Mouse (Mus musculus) spleen, postnatal 10 days (tissue): ENCODE data around the gene Rab7.

Source experiments
- DNase-seq, 2 experiments: peaks; one replicate each; pipeline ENCODE4 v3.0.0; 2021 to 2022; ENCODE audit warnings: low spot score in 2 of 2

Gene Rab7

GRCm38 (mm10) chr6:88044577-88045405 lies at the start of gene Rab7:
Gene Rab7, minus strand, starts transcription at chr6:88045270.
- DNase-seq, result peak; percentile 89 to 95

DNA sequence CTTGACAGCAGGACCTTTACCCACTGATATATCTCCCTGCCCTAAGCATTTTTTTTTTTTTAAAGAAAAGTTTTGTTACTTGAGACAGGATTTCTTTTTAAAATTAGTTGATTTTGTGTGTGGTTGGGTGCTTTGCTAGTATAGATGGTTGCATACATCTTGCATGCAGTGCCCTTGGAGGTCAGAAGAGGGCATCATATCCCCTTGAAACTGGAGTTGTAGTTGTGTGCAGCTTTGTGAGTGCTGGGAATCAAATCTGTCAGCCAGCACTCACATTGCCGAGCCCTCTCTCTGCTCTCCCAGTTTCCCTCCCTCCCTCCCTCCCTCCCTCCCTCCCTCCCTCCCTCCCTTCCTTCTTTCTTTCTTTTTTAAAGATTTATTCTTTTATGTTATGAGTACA lies 43.9 kb upstream of the Rab7 start:
- DNase-seq, result no peak

DNA sequence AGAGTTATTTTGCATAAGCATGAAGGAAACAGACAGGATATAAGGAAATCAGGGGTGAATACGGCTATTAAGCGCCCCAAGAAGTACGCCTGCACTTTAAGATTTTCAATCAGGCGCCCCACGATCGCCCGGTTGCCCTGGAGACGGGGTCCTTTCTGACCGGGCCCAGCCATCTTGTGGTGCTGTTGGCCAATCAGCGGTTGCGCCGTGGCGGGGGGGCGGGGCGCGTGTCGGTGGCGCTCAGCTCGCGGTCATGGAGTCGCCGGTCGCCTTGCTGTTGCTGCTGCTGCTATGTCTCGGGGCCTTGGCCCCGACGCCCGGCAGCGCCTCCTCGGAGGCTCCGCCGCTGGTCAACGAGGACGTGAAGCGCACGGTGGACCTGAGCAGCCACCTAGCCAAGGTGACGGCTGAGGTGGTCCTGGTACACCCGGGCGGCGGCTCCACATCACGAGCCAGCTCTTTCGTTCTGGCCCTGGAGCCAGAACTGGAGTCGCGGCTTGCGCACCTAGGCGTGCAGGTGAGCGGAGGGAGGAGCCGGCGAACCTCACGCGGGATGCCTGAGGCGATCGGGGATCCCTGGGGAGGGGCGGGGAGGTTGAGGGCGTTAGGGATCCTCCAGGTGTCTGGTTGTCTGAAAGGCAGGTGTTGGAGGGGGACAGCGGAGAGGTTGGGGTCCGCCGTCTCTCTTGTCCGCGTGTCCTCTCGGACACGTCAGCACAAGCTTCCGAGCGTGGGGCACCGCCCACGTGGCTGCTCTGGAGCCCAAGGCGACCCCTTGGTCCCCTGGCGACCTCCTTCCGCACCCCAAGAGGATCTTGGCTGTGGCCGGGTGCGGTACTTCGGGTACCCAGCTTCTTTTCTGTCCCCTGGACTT lies 39.4 kb upstream of the Rab7 start, which contains the start of gene Rpn1:
Gene Rpn1, plus strand, starts transcription at position 205 of the 874 bp plus-strand sequence.
- DNase-seq, result peak; percentile 99 to 100

DNA sequence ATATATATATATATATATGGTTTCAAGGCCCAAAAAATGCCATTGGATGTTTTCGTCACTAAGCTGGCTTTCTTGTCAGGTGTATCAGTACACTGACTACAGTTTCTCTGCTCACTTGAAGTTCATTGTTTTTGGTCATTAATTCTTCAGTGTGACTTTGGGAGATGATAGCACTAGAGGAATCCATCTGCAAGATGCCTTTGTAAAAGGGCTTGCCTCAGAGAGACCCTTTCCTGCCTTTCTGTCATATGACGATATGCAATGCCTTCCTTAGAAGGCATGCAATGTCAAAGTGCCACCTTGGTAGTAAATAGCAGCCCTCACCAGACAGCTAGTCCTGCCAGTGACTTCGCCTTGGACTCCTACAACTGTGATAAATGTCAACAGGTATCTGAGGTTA lies 38.6 kb upstream of the Rab7 start:
- no peak for DNase-seq

DNA sequence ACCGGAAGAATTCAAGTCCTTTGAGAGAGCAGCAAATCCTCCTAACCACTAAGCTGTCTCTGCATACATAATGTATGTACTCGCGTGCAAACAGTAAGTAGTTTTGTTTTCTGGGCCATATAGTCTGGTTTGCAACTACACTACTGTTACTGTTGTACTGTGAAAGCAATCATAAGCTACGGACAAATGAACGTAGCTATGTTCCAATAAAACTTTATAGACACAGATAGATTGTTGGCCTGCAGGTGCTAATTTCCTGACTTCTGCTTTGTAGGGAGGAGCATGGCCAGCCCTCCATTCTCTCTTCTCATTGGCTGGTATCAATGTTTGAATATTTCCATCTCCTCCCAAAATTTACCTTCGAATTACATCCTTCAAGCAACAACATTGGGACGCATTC lies 38.0 kb upstream of the Rab7 start:
- no peak for DNase-seq

DNA sequence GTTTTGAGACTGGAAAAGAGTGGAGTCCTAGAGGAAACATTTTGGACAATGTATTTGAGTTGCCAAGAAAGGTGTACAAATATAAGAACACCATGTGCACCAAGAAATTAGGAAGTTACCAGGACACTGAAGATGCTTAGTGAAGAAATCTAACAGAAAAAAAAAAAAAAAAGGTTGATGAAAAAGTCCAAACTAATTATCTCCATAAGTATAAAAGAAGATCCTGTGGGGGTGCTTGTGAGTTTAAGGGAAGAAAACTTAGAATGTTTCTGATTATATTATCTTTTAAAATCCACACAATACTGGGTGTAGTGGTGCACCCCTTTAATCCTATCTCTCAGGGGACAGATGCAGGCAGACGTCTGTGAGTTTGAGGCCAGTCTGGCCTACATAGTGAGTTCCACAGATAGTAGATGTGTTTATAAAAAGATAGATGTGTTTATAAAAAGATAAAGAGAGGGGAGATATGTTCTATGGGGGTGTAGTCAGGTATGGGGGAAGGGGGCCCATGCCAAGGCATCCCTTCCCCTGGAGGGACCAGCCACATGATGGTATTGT lies 31.0 kb upstream of the Rab7 start:
- DNase-seq, result no peak

DNA sequence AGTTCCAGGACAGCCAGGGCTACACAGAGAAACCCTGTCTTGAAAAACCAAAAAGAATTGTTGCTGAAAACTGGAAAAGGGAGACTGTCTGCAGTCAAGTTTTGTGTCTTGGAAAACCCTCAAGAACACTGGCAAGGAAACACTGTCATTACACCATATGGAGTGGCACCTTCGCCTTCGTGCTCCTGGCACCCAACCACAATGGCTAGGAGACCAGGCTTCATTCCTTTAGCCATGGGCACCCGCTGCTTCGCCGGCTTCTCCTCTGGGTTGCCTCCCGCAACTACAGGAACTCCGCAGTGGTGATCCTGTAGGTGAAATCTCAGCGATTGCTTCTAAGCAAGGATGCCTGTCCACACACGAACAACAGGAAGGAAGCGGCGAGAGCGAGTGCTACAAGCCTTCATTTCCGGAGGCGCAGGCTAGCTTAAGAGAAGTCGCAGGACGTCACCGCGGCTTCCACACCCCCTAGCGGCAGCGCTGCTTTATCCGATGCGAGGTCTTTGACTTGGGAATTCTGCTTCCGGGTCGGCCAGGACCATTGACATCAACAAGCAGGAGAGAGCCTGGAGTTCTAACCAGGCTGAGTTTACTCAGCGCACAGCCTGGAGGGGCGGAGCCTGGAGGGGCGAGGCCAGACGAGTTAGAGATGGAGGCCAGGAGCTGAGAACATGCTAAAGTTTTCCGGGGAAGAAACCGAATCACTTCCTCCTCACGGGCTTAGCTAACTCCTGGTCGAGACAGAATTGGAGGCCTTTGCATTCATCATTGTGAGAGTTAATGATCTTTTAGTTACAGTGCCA lies 29.9 kb upstream of the Rab7 start:
- DNase-seq, result peak; percentile 83 to 91

DNA sequence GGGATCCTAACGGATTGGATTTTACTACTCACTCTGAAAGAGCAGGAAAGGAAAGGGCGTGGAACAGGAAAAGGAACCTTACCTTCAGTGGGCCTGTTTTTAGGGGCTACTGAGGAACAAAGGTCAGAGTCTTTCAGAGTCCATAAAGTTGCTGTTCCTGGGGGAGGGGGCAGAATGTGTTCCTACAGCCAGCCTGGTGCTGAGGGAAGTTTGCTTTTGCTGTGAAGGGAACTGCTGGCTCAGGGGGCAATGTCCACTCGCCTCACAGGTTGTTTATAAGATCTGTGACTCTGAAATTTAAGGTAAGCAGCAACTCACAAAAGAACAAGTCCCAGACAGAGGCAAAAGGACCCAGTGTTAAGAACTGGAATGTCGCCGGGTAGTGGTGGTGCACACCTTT lies 26.1 kb upstream of the Rab7 start:
- no peak for DNase-seq

DNA sequence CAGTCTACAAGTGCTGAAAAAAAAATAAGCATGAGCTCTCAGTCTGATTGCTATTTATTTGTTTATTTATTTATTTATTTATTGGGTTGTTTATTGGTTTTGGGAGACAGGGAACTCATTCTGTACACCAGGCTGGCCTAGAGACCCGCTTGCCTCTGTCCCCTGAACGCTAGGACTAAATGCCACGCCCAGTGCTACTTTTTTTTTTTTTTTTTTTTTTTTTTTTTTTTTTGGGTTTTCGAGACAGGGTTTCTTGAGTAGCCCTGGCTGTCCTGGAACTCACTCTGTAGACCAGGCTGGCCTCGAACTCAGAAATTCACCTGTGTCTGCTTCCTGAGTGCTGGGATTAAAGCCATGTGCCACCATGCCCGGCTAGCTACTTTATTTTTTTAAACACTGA lies 25.4 kb upstream of the Rab7 start:
- DNase-seq, result no peak

GRCm38 (mm10) chr6:88068739-88069138 lies 23.7 kb upstream of the Rab7 start:
- no peak for DNase-seq

GRCm38 (mm10) chr6:88067722-88068121 lies 22.7 kb upstream of the Rab7 start:
- no peak for DNase-seq

- DNase-seq, result no peak
Measured at GRCm38 (mm10) chr6:88065968-88066367, 20.9 kb upstream of the Rab7 start.

DNA sequence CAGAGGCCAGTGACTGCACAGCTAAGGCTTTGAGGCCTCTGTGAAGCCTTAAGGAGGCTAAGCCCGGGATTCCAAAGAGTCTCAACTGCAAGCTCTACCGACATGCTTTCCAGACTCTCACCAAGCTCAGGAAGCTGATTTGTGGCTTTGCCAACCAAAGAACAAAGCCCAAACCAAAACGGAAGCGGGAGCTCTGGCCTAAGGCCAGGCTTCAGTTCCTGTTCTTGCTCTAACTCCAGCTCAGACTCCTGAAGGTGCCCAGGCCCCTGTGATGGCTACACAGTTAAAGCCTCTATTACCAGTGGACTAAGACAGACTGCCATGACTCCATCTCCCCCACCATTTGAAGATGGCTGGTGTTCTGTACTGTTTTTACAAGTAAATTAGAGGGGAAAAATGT lies 20.0 kb upstream of the Rab7 start:
- peak in 1 of 2 experiments; percentile 28 for DNase-seq

- no peak for DNase-seq
Measured at GRCm38 (mm10) chr6:88064072-88064642, 19.1 kb upstream of the Rab7 start.

DNA sequence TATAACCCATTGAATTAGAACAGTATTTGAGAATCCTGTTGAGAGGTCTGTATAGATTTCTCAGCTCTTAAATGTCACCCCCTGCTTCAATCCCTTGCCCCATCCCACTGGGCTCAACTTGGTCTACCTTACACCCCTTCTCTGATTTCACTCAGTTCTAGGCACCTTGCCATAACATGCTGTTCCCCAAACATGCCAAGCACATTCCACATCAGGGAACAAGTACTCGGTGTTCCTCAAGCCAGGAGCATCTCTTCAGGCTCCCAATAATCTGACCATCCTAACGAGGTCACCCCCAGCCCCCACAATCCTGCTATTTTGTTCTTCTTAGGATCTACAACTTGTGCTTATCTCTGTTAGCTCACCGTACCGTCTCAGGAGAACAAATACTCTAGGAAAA lies 17.3 kb upstream of the Rab7 start:
- DNase-seq, result no peak

GRCm38 (mm10) chr6:88061406-88061805 lies 16.3 kb upstream of the Rab7 start:
- no peak for DNase-seq

- DNase-seq, result peak in 1 of 2 experiments; percentile 24
Measured at GRCm38 (mm10) chr6:88060602-88061001, 15.5 kb upstream of the Rab7 start.

- DNase-seq, result no peak
Measured at GRCm38 (mm10) chr6:88059903-88060302, 14.8 kb upstream of the Rab7 start.

GRCm38 (mm10) chr6:88056866-88057265 lies 11.8 kb upstream of the Rab7 start:
- no peak for DNase-seq

DNA sequence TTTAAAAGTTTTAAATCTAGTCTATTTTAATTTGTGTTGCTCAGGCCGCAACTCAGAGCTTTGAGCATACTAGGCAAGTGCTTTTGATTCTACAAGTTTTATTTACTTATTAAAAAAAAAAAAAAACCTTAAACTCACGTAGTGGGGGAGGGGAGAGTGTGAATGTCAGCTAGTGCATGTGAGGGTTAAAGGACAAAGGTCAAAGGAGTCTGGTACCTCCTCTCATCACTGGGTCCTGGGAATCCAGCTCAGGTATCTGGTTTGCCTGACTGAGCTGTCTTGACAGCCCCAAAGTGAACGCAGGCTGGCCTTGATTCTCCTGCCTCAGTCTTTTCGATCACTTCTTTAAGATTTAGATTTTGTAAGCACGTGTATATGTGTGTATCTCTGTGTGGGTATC lies 10.6 kb upstream of the Rab7 start:
- DNase-seq, result no peak
